Mouse (Mus musculus) WW6 (cell line): ENCODE data around the gene Gtse1.

Experiments used
- DNase-seq: peaks from one replicate; pipeline ENCODE4 v3.0.0-alpha.2; 2013; ENCODE audit warnings: low read depth, low spot score

Gtse1 gene

DNA sequence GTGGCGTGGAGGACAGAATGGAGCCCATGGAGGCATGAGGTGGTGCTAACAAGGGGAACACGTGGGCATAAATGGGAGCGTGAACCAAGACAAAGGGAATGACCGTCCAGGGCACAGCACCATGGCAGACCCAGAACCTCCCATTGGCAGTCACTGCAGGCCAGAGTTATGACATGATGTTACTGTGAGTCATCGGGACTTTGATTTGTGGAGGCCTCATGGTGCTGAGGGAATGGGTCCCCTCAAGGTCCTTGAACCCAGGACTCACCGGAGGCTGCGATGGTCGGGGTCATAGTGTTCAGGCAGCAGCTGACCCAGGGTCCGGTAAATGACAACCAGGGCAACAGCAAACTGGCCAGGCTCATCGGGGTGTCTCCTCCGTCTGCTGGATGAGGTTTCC, 62.3 kb downstream of the Gtse1 start:
- no peak for DNase-seq
